Mouse (Mus musculus) MEL (cell line): ENCODE measurements around the gene Pold3. TPM values are rescaled to one million over a fixed set of nuclear protein-coding genes. Genes with fewer than 3 reads are reported as not detected.

ENCODE experiments used
- DNase-seq: peaks from one replicate; pipeline ENCODE4 v3.0.0; 2011; ENCODE audit warnings: low read depth, low spot score
- H3K27ac ChIP-seq: 2 replicates; pipeline ENCODE4 v1.5.1; 2012; ENCODE audit warnings: low read depth, mild to moderate bottlenecking, control low read depth, low read length, moderate library complexity; ENCODE audit not compliant: control insufficient read depth
- H3K27me3 ChIP-seq, 2 experiments: fragments of 150-350 bp in 1 of 2; sonication (generic) in 1 of 2; 2 replicates each; pipeline ENCODE4 v1.6.1; 2012; ENCODE audit warnings: low read length in 2 of 2, mild to moderate bottlenecking in 2 of 2, improper control_type of control experiment in 1 of 2, moderate library complexity in 1 of 2; ENCODE audit not compliant: insufficient read depth in 2 of 2, control insufficient read depth in 1 of 2
- H3K36me3 ChIP-seq, 2 experiments: 2 replicates each; pipeline ENCODE4 v1.6.1; 2012 to 2014; ENCODE audit warnings: low read length in 2 of 2, improper control_type of control experiment in 1 of 2, inconsistent platforms in 1 of 2, mild to moderate bottlenecking in 1 of 2; ENCODE audit not compliant: insufficient read depth in 2 of 2, control insufficient read depth in 1 of 2
- H3K4me1 ChIP-seq, 2 experiments: fragments of 150-350 bp in 1 of 2; sonication (generic) in 1 of 2; 2 replicates each; pipeline ENCODE4 v1.6.1; 2012; ENCODE audit warnings: low read length in 2 of 2, improper control_type of control experiment in 1 of 2, mild to moderate bottlenecking in 1 of 2; ENCODE audit not compliant: insufficient read depth in 2 of 2, control insufficient read depth in 1 of 2
- H3K4me3 ChIP-seq, 2 experiments: fragments of 150-350 bp in 1 of 2; sonication (generic) in 1 of 2; 2 replicates each; pipeline ENCODE4 v1.5.1; 2012; ENCODE audit warnings: low read depth in 2 of 2, low read length in 2 of 2, mild to moderate bottlenecking in 2 of 2, moderate library complexity in 2 of 2, control low read depth in 1 of 2, improper control_type of control experiment in 1 of 2; ENCODE audit not compliant: control insufficient read depth in 1 of 2, insufficient read depth in 1 of 2
- H3K79me2 ChIP-seq: 2 replicates; pipeline ENCODE4 v1.6.1; 2012; ENCODE audit warnings: mild to moderate bottlenecking, low read length, moderate library complexity; ENCODE audit not compliant: control insufficient read depth, poor library complexity, insufficient read depth
- H3K9ac ChIP-seq: 2 replicates; pipeline ENCODE4 v1.6.1; 2012; ENCODE audit warnings: low read depth, mild to moderate bottlenecking, control low read depth, low read length, moderate library complexity; ENCODE audit not compliant: control insufficient read depth, poor library complexity, severe bottlenecking
- H3K9me3 ChIP-seq: fragments of 150-350 bp; sonication (generic); replicated peaks from 2 replicates; pipeline ENCODE4 v1.6.1; 2012; ENCODE audit warnings: mild to moderate bottlenecking, low read length, improper control_type of control experiment, moderate library complexity; ENCODE audit not compliant: insufficient read depth
- BHLHE40 ChIP-seq: IDR thresholded peaks from 2 replicates; pipeline ENCODE4 v1.6.1; 2012; ENCODE audit warnings: low read depth, mild to moderate bottlenecking, inconsistent platforms, low read length, improper control_type of control experiment, borderline replicate concordance
- CHD1 ChIP-seq: IDR thresholded peaks from 2 replicates; pipeline ENCODE4 v1.6.1; 2012; ENCODE audit warnings: low read depth, mild to moderate bottlenecking, inconsistent platforms, low read length, improper control_type of control experiment
- CTCF ChIP-seq, 3 experiments: IDR thresholded peaks in 2 of 3; conservative IDR thresholded peaks in 1 of 3; 2 replicates each; pipeline ENCODE4 v1.5.1; 2011 to 2012; ENCODE audit warnings: low read length in 3 of 3, low read depth in 2 of 3, mild to moderate bottlenecking in 2 of 3, improper control_type of control experiment in 1 of 3, inconsistent platforms in 1 of 3, mixed read lengths in 1 of 3, moderate library complexity in 1 of 3; ENCODE audit not compliant: control insufficient read depth in 1 of 3, insufficient read depth in 1 of 3, poor library complexity in 1 of 3, severe bottlenecking in 1 of 3
- EP300 ChIP-seq, 2 experiments: IDR thresholded peaks; 2 replicates each; pipeline ENCODE4 v1.6.1; 2011; ENCODE audit warnings: improper control_type of control experiment in 2 of 2, low read length in 2 of 2, low read depth in 1 of 2, mild to moderate bottlenecking in 1 of 2
- ETS1 ChIP-seq: IDR thresholded peaks from 2 replicates; pipeline ENCODE4 v1.6.1; 2012; ENCODE audit warnings: low read depth, mild to moderate bottlenecking, inconsistent platforms, low read length, improper control_type of control experiment, moderate library complexity
- GABPA ChIP-seq: IDR thresholded peaks from 2 replicates; pipeline ENCODE4 v1.6.1; 2012; ENCODE audit warnings: low read depth, mild to moderate bottlenecking, inconsistent platforms, low read length, improper control_type of control experiment, moderate library complexity
- GATA1 ChIP-seq: IDR thresholded peaks from 2 replicates; pipeline ENCODE4 v1.6.1; 2011; ENCODE audit warnings: low read depth, low read length, improper control_type of control experiment
- KAT2A ChIP-seq: conservative IDR thresholded peaks from 2 replicates; pipeline ENCODE4 v1.6.1; 2012; ENCODE audit warnings: low read depth, low read length, improper control_type of control experiment, inconsistent platforms
- MAX ChIP-seq: IDR thresholded peaks from 2 replicates; pipeline ENCODE4 v1.6.1; 2011; ENCODE audit warnings: low read length, improper control_type of control experiment
- MEF2A ChIP-seq: IDR thresholded peaks from 2 replicates; pipeline ENCODE4 v1.6.1; 2014; ENCODE audit warnings: low read depth, mild to moderate bottlenecking, inconsistent platforms, low read length, improper control_type of control experiment; ENCODE audit not compliant: poor library complexity, insufficient replicate concordance, severe bottlenecking; ENCODE audit errors: extremely low read depth
- MXI1 ChIP-seq: IDR thresholded peaks from 2 replicates; pipeline ENCODE4 v1.6.1; 2011; ENCODE audit warnings: mild to moderate bottlenecking, low read depth, low read length, improper control_type of control experiment
- MYB ChIP-seq: IDR thresholded peaks from 2 replicates; pipeline ENCODE4 v1.6.1; 2011; ENCODE audit warnings: mild to moderate bottlenecking, low read depth, low read length, improper control_type of control experiment
- MYC ChIP-seq: IDR thresholded peaks from 2 replicates; pipeline ENCODE4 v1.6.1; 2011; ENCODE audit warnings: low read depth, mild to moderate bottlenecking, low read length, improper control_type of control experiment, moderate library complexity
- NRF1 ChIP-seq: IDR thresholded peaks from 2 replicates; pipeline ENCODE4 v1.6.1; 2014; ENCODE audit warnings: low read depth, mild to moderate bottlenecking, inconsistent platforms, low read length, improper control_type of control experiment, moderate library complexity; ENCODE audit not compliant: poor library complexity, insufficient read depth, severe bottlenecking
- POLR2AphosphoS2 ChIP-seq: IDR thresholded peaks from 2 replicates; pipeline ENCODE4 v1.6.1; 2011; ENCODE audit warnings: low read length, improper control_type of control experiment
- POLR2AphosphoS5 ChIP-seq: IDR thresholded peaks from 2 replicates; pipeline ENCODE4 v1.6.1; 2012; ENCODE audit warnings: low read depth, borderline replicate concordance, mild to moderate bottlenecking, inconsistent platforms, low read length, moderate library complexity, mixed read lengths
- SIN3A ChIP-seq: IDR thresholded peaks from 2 replicates; pipeline ENCODE4 v1.6.1; 2012; ENCODE audit warnings: low read length, improper control_type of control experiment, inconsistent platforms
- SMC3 ChIP-seq: IDR thresholded peaks from 2 replicates; pipeline ENCODE4 v1.6.1; 2011; ENCODE audit warnings: low read depth, low read length, improper control_type of control experiment
- TAL1 ChIP-seq: IDR thresholded peaks from 2 replicates; pipeline ENCODE4 v1.6.1; 2012; ENCODE audit warnings: mild to moderate bottlenecking, inconsistent platforms, low read length, moderate library complexity, mixed read lengths
- TBP ChIP-seq: IDR thresholded peaks from 2 replicates; pipeline ENCODE4 v1.8.0; 2011; ENCODE audit warnings: low read depth, low read length, improper control_type of control experiment
- TCF12 ChIP-seq: IDR thresholded peaks from 2 replicates; pipeline ENCODE4 v1.6.1; 2014; ENCODE audit warnings: low read depth, mild to moderate bottlenecking, inconsistent platforms, low read length, improper control_type of control experiment, moderate library complexity
- USF1 ChIP-seq: IDR thresholded peaks from 2 replicates; pipeline ENCODE4 v1.6.1; 2014; ENCODE audit warnings: low read depth, mild to moderate bottlenecking, inconsistent platforms, low read length, improper control_type of control experiment, moderate library complexity
- USF2 ChIP-seq, 2 experiments: IDR thresholded peaks; 2 replicates each; pipeline ENCODE4 v1.6.1; 2011 to 2012; ENCODE audit warnings: improper control_type of control experiment in 2 of 2, low read length in 2 of 2, borderline replicate concordance in 1 of 2, inconsistent platforms in 1 of 2, low read depth in 1 of 2, mild to moderate bottlenecking in 1 of 2; ENCODE audit not compliant: insufficient read depth in 1 of 2
- ZKSCAN1 ChIP-seq: IDR thresholded peaks from 2 replicates; pipeline ENCODE4 v1.6.1; 2012; ENCODE audit warnings: low read depth, mild to moderate bottlenecking, inconsistent platforms, low read length, improper control_type of control experiment, moderate library complexity
- ZMIZ1 ChIP-seq: IDR thresholded peaks from 2 replicates; pipeline ENCODE4 v1.6.1; 2012; ENCODE audit warnings: low read depth, mild to moderate bottlenecking, inconsistent platforms, low read length, improper control_type of control experiment, moderate library complexity
- ZNF384 ChIP-seq: IDR thresholded peaks from 2 replicates; pipeline ENCODE4 v1.6.1; 2012; ENCODE audit warnings: low read depth, mild to moderate bottlenecking, inconsistent platforms, low read length, improper control_type of control experiment
- polyA plus RNA-seq, 2 experiments: library from polyadenylated mRNA; stranded (reverse) in 1 of 2; unstranded in 1 of 2; fragments of >175 nt in 1 of 2; fragments of >200 nt in 1 of 2; gene quantifications; 2 replicates each; pipeline versions ENCODE4 v1.2.1 to v1.2.4; 2012; ENCODE audit warnings: low replicate concordance in 2 of 2, low read depth in 1 of 2; ENCODE audit not compliant: insufficient read length in 2 of 2, insufficient read depth in 1 of 2, missing spikeins in 1 of 2
- total RNA-seq: library from RNA; depleted of rRNA; stranded (reverse); fragments of 300-350 nt; gene quantifications from 2 replicates; pipeline ENCODE4 v1.2.3, GENCODE M21; 2012

The Pold3 gene
- total and polyA plus RNA-seq, 3 experiments, result 67.6 to 98.1 TPM; not detected in 1

DNA sequence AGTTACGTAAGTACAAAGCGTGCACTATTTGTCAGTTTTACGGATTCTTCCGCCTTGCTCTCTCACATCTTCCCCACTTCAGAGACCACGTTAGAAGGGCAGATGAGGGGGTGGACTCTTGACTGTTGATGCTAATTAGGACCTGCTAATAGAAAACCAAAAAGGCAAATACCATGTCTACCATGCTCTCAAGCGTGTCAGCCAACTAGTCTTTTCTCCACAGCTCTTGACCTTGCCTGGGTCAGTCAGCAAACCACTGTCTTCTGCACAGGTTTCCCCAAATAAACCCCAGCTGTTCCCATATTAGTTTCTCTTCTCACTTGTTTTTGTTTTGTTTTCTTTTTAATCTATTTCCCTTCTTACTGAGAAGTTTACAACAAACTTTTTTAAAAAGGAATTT lies 7.1 kb downstream of the Pold3 start:
- TF ChIP-seq ZKSCAN1, result no peak
- TF ChIP-seq USF1, result no peak
- no peak for TF ChIP-seq POLR2AphosphoS5
- TF ChIP-seq KAT2A, result no peak
- no peak for TF ChIP-seq MXI1
- TF ChIP-seq POLR2AphosphoS2, result no peak
- no peak for TF ChIP-seq ZNF384
- no peak for TF ChIP-seq MYC
- no peak for TF ChIP-seq MAX
- TF ChIP-seq SMC3, result no peak
- TF ChIP-seq EP300 (IDR thresholded peaks at IDR 0.05; ENCODE audit: low read depth in 1 of 2, low read length in 2 of 2), result no peak
- TF ChIP-seq BHLHE40, result no peak
- no peak for TF ChIP-seq MEF2A
- TF ChIP-seq USF2 (IDR thresholded peaks at IDR 0.05; ENCODE audit: borderline replicate concordance in 1 of 2, insufficient read depth in 1 of 2, low read depth in 1 of 2, low read length in 2 of 2), result no peak
- no peak for TF ChIP-seq GABPA
- TF ChIP-seq CHD1, result no peak
- no peak for TF ChIP-seq TAL1
- TF ChIP-seq TBP, result no peak
- TF ChIP-seq SIN3A, result no peak
- no peak for TF ChIP-seq MYB
- no peak for DNase-seq
- Histone ChIP-seq H3K79me2 (peaks cover 6% of the 10 kb centered on the region; the same call in 1 of the 2 replicates), H3K9ac (no peak overlapping the region), H3K4me3 (no peak overlapping the region), H3K4me1 (no peaks in the 10 kb centered on the region), H3K27ac (no peak overlapping the region), H3K36me3 (peaks cover 0 to 12% of the 10 kb centered on the region in 2 experiments; a peak in 2 of 4 replicates), H3K27me3 (no peaks in the 10 kb centered on the region), H3K9me3 (no peaks in the 10 kb centered on the region)

GRCm38 (mm10) chr7:100113821-100114220 lies 7.5 kb downstream of the Pold3 start:
- DNase-seq, result no peak
- TF ChIP-seq GATA1 (no peak), MYB (no peak), TCF12 (no peak), SIN3A (no peak), NRF1 (no peak), USF2 (IDR thresholded peaks at IDR 0.05; ENCODE audit: borderline replicate concordance in 1 of 2, insufficient read depth in 1 of 2, low read depth in 1 of 2, low read length in 2 of 2) (no peak), GABPA (no peak), TBP (no peak), USF1 (no peak), CTCF (IDR thresholded peaks at IDR 0.05 in 2 of 3, conservative IDR thresholded peaks at IDR 0.05 in 1 of 3; ENCODE audit: control insufficient read depth in 1 of 3, insufficient read depth in 1 of 3, low read depth in 2 of 3, low read length in 3 of 3, poor library complexity in 1 of 3, severe bottlenecking in 1 of 3) (no peak), ETS1 (no peak), ZMIZ1 (no peak)
- Histone ChIP-seq H3K36me3 (peaks cover 0 to 12% of the 10 kb centered on the region in 2 experiments; a peak in 2 of 4 replicates), H3K27ac (no peak overlapping the region), H3K9me3 (no peaks in the 10 kb centered on the region), H3K79me2 (peaks cover 6% of the 10 kb centered on the region; the same call in 1 of the 2 replicates), H3K4me3 (no peak overlapping the region), H3K9ac (no peak overlapping the region), H3K27me3 (no peaks in the 10 kb centered on the region), H3K4me1 (no peaks in the 10 kb centered on the region)
